Mouse (Mus musculus): ENCODE results near the gene 1700001C02Rik. TPM values are rescaled to one million over a fixed set of nuclear protein-coding genes. Genes with fewer than 3 reads are reported as not detected.

1700001C02Rik gene
- polyA plus RNA-seq, 1 experiment from 2014 or later, result 1.4 TPM

- no peak for DNase-seq (ENCODE audit: low spot score)
Observed at GRCm38 (mm10) chr5:30494606-30495005, 28.8 kb downstream of the 1700001C02Rik start.

GRCm38 (mm10) chr5:30495288-30495687 is 29.4 kb downstream of the 1700001C02Rik start:
- no peak for DNase-seq (ENCODE audit: low spot score)

GRCm38 (mm10) chr5:30496821-30497220 is 31.0 kb downstream of the 1700001C02Rik start:
- no peak for DNase-seq (ENCODE audit: low spot score)

GRCm38 (mm10) chr5:30497299-30497698 is 31.5 kb downstream of the 1700001C02Rik start:
- DNase-seq (ENCODE audit: low spot score), result no peak

GRCm38 (mm10) chr5:30513111-30513510 is 47.3 kb downstream of the 1700001C02Rik start:
- DNase-seq (ENCODE audit: low spot score), result no peak

GRCm38 (mm10) chr5:30516376-30516775 is 50.5 kb downstream of the 1700001C02Rik start:
- DNase-seq (ENCODE audit: low spot score), result peak; percentile 46

- no peak for DNase-seq (ENCODE audit: low spot score)
Observed at GRCm38 (mm10) chr5:30518108-30518507, 52.3 kb downstream of the 1700001C02Rik start.

GRCm38 (mm10) chr5:30518547-30518946 is 52.7 kb downstream of the 1700001C02Rik start:
- no peak for DNase-seq (ENCODE audit: low spot score)

GRCm38 (mm10) chr5:30519494-30519893 is 53.6 kb downstream of the 1700001C02Rik start:
- DNase-seq (ENCODE audit: low spot score), result no peak

- no peak for DNase-seq (ENCODE audit: low spot score)
Observed at GRCm38 (mm10) chr5:30520214-30520732, 54.4 kb downstream of the 1700001C02Rik start.

- no peak for DNase-seq (ENCODE audit: low spot score)
Observed at GRCm38 (mm10) chr5:30522406-30522805, 56.6 kb downstream of the 1700001C02Rik start.

- no peak for DNase-seq (ENCODE audit: low spot score)
Observed at GRCm38 (mm10) chr5:30523131-30523530, 57.3 kb downstream of the 1700001C02Rik start.

- no peak for DNase-seq (ENCODE audit: low spot score)
Observed at GRCm38 (mm10) chr5:30524213-30524612, 58.4 kb downstream of the 1700001C02Rik start.

GRCm38 (mm10) chr5:30525920-30526836 is 60.3 kb downstream of the 1700001C02Rik start:
- no peak for DNase-seq (ENCODE audit: low spot score)

- DNase-seq (ENCODE audit: low spot score), result no peak
Observed at GRCm38 (mm10) chr5:30527129-30527528, 61.3 kb downstream of the 1700001C02Rik start.

GRCm38 (mm10) chr5:30528906-30529305 is 63.1 kb downstream of the 1700001C02Rik start:
- no peak for DNase-seq (ENCODE audit: low spot score)

Other genes starting within 250 kb of the 1700001C02Rik start
- 12.7 and 13.3 TPM in 2 replicates for gene Selenoi, start 233.5 kb upstream of the 1700001C02Rik start, polyA plus RNA-seq (2015; fragmentation: Nextera tagmentation; extraction: Ambion mirVana)
- 10.5 and 10.8 TPM in 2 replicates for gene Drc1, start 184.7 kb upstream of the 1700001C02Rik start, polyA plus RNA-seq (2015; fragmentation: Nextera tagmentation; extraction: Ambion mirVana)
- 0.16 and 0.17 TPM in 2 replicates for gene Otof, start 4.1 kb upstream of the 1700001C02Rik start, polyA plus RNA-seq (2015; fragmentation: Nextera tagmentation; extraction: Ambion mirVana)
- gene Cib4, start 79.8 kb downstream of the 1700001C02Rik start, polyA plus RNA-seq (2015; fragmentation: Nextera tagmentation; extraction: Ambion mirVana), result not detected in 2 replicates
- 0.37 and 0.39 TPM in 2 replicates for gene Kcnk3, start 122.1 kb downstream of the 1700001C02Rik start, polyA plus RNA-seq (2015; fragmentation: Nextera tagmentation; extraction: Ambion mirVana)
- 12.5 and 14.4 TPM in 2 replicates for gene Slc35f6, start 181.9 kb downstream of the 1700001C02Rik start, polyA plus RNA-seq (2015; fragmentation: Nextera tagmentation; extraction: Ambion mirVana)
- gene Cenpa, start 200.7 kb downstream of the 1700001C02Rik start, polyA plus RNA-seq (2015; fragmentation: Nextera tagmentation; extraction: Ambion mirVana), result 339 and 404 TPM in 2 replicates
- gene Dpysl5, start 245.5 kb downstream of the 1700001C02Rik start, polyA plus RNA-seq (2015; fragmentation: Nextera tagmentation; extraction: Ambion mirVana), result 0.13 and 0.23 TPM in 2 replicates